Mouse (Mus musculus) lung, embryonic 15.5 days (tissue): ENCODE measurements around the gene Wars2. TPM values are rescaled to one million over a fixed set of nuclear protein-coding genes. Genes with fewer than 3 reads are reported as not detected.

Source experiments
- ATAC-seq: fragments of 200-750 bp; cut with Nextera tagmentation; 2 replicates; pipeline ENCODE4 v1.8.0; 2017; ENCODE audit warnings: moderate number of reproducible peaks, borderline replicate concordance; ENCODE audit not compliant: low FRiP score, low TSS enrichment; ENCODE audit errors: extremely low read depth
- H3K27ac ChIP-seq: fragments of 300-500 bp; sonication (generic); 2 replicates; pipeline ENCODE4 v1.5.1; 2015; ENCODE audit warnings: moderate library complexity, mild to moderate bottlenecking, inconsistent platforms
- H3K27me3 ChIP-seq: fragments of 300-500 bp; sonication (generic); 2 replicates; pipeline ENCODE4 v1.6.1; 2015; ENCODE audit warnings: inconsistent platforms
- H3K36me3 ChIP-seq: fragments of 300-500 bp; sonication (generic); 2 replicates; pipeline ENCODE4 v1.6.1; 2015; ENCODE audit warnings: inconsistent platforms
- H3K4me1 ChIP-seq: fragments of 300-500 bp; sonication (generic); 2 replicates; pipeline ENCODE4 v1.6.1; 2015; ENCODE audit warnings: inconsistent platforms
- H3K4me2 ChIP-seq: fragments of 300-500 bp; sonication (generic); 2 replicates; pipeline ENCODE4 v1.6.1; 2015; ENCODE audit warnings: inconsistent platforms, mild to moderate bottlenecking, moderate library complexity
- H3K4me3 ChIP-seq: fragments of 300-500 bp; sonication (generic); 2 replicates; pipeline ENCODE4 v1.5.1; 2015; ENCODE audit warnings: mild to moderate bottlenecking, inconsistent platforms
- H3K9ac ChIP-seq: fragments of 300-500 bp; sonication (generic); 2 replicates; pipeline ENCODE4 v1.6.1; 2015; ENCODE audit warnings: inconsistent platforms
- H3K9me3 ChIP-seq: fragments of 300-500 bp; sonication (generic); 2 replicates; pipeline ENCODE4 v1.6.1; 2016; ENCODE audit warnings: inconsistent platforms
- WGBS: fragments of 180-500 bp; shearing (Covaris S2); methylation state at CpG from one replicate; pipeline ENCODE4 v1.1.7; 2015; 5-methylcytosine and 5-hydroxymethylcytosine counted together
- polyA plus RNA-seq: library from polyadenylated mRNA; unstranded; fragments of >200 nt; fragmentation: Nextera tagmentation; extraction: Ambion mirVana; gene quantifications from 2 replicates; pipeline ENCODE4 v1.2.1, GENCODE M21; 2015

Wars2 gene
- polyA plus RNA-seq, 1 experiment from 2014 or later = 8.0 TPM

- Histone ChIP-seq H3K27ac (no peak overlapping the region), H3K4me2 (no peak overlapping the region), H3K27me3 (no peaks in the 10 kb centered on the region), H3K4me3 (no peak overlapping the region), H3K9ac (no peak overlapping the region), H3K36me3 (no peaks in the 10 kb centered on the region), H3K4me1 (0 out of 2 replicates have a peak, but pooled peaks cover 3% of the 10 kb centered on the region), H3K9me3 (no peaks in the 10 kb centered on the region)
- ATAC-seq = no peak
- WGBS = 81% methylated on average over 4 of the region's 4 CpGs
Observed at GRCm38 (mm10) chr3:99156286-99156685, 15.4 kb downstream of the Wars2 start.

- ATAC-seq = no peak
- Histone ChIP-seq H3K9me3 (no peaks in the 10 kb centered on the region), H3K4me3 (no peak overlapping the region), H3K27me3 (no peaks in the 10 kb centered on the region), H3K36me3 (no peaks in the 10 kb centered on the region), H3K4me2 (no peak overlapping the region), H3K9ac (no peak overlapping the region), H3K4me1 (0 out of 2 replicates have a peak, but pooled peaks cover 3% of the 10 kb centered on the region), H3K27ac (no peak overlapping the region)
- 44% methylated on average over 1 of the region's 1 CpGs for WGBS
Observed at GRCm38 (mm10) chr3:99156987-99157386, 16.1 kb downstream of the Wars2 start.

- Histone ChIP-seq H3K9me3 (no peaks in the 10 kb centered on the region), H3K9ac (no peak overlapping the region), H3K4me2 (no peak overlapping the region), H3K27ac (no peak overlapping the region), H3K4me3 (no peak overlapping the region), H3K4me1 (0 out of 2 replicates have a peak, but pooled peaks cover 3% of the 10 kb centered on the region), H3K27me3 (no peaks in the 10 kb centered on the region), H3K36me3 (no peaks in the 10 kb centered on the region)
- WGBS = 27% methylated on average over 4 of the region's 4 CpGs
- no peak for ATAC-seq
Observed at GRCm38 (mm10) chr3:99157451-99158015, 16.7 kb downstream of the Wars2 start.

- H3K36me3 ChIP-seq = no peaks in the 10 kb centered on the region
- no peak overlapping the region for H3K9ac ChIP-seq
- WGBS = 91% methylated on average over 3 of the region's 3 CpGs
- H3K27me3 ChIP-seq = no peaks in the 10 kb centered on the region
- H3K4me1 ChIP-seq = 0 out of 2 replicates have a peak, but pooled peaks cover 3% of the 10 kb centered on the region
- no peak overlapping the region for H3K4me3 ChIP-seq
- H3K27ac ChIP-seq = no peak overlapping the region
- H3K4me2 ChIP-seq = no peak overlapping the region
- H3K9me3 ChIP-seq = no peaks in the 10 kb centered on the region
- ATAC-seq = no peak
Observed at GRCm38 (mm10) chr3:99160016-99160415, 19.1 kb downstream of the Wars2 start.

- Histone ChIP-seq H3K4me2 (no peak overlapping the region), H3K9ac (no peak overlapping the region), H3K4me3 (no peak overlapping the region), H3K4me1 (0 out of 2 replicates have a peak, but pooled peaks cover 3% of the 10 kb centered on the region), H3K27me3 (no peaks in the 10 kb centered on the region), H3K27ac (no peak overlapping the region), H3K9me3 (no peaks in the 10 kb centered on the region), H3K36me3 (no peaks in the 10 kb centered on the region)
- no peak for ATAC-seq
- 81% methylated on average over 2 of the region's 2 CpGs for WGBS
Observed at GRCm38 (mm10) chr3:99162191-99162590, 21.3 kb downstream of the Wars2 start.

GRCm38 (mm10) chr3:99167734-99168133 lies 26.9 kb downstream of the Wars2 start:
- H3K27ac ChIP-seq = no peak overlapping the region
- WGBS = 52% methylated on average over 4 of the region's 4 CpGs

GRCm38 (mm10) chr3:99173178-99173577 lies 32.3 kb downstream of the Wars2 start:
- no peaks in the 10 kb centered on the region for H3K27me3 ChIP-seq
- no peaks in the 10 kb centered on the region for H3K36me3 ChIP-seq
- no peak overlapping the region for H3K9ac ChIP-seq
- no peak for ATAC-seq
- no peak overlapping the region for H3K4me3 ChIP-seq
- H3K9me3 ChIP-seq = no peaks in the 10 kb centered on the region
- H3K4me2 ChIP-seq = no peak overlapping the region
- no peak overlapping the region for H3K27ac ChIP-seq
- WGBS = 74% methylated on average over 5 of the region's 5 CpGs
- no peaks in the 10 kb centered on the region for H3K4me1 ChIP-seq

More at GRCm38 (mm10) chr3:99167734-99168133, 26.9 kb downstream of the Wars2 start:
- no peak overlapping the region for H3K4me3 ChIP-seq
- no peaks in the 10 kb centered on the region for H3K9me3 ChIP-seq
- H3K4me2 ChIP-seq = no peak overlapping the region
- no peaks in the 10 kb centered on the region for H3K36me3 ChIP-seq
- H3K9ac ChIP-seq = no peak overlapping the region
- no peaks in the 10 kb centered on the region for H3K27me3 ChIP-seq
- no peak for ATAC-seq
- no peaks in the 10 kb centered on the region for H3K4me1 ChIP-seq

GRCm38 (mm10) chr3:99174658-99175304 lies 33.9 kb downstream of the Wars2 start:
- H3K27ac ChIP-seq = no peak overlapping the region
- H3K36me3 ChIP-seq = no peaks in the 10 kb centered on the region
- H3K4me3 ChIP-seq = no peak overlapping the region
- ATAC-seq = no peak
- no peak overlapping the region for H3K4me2 ChIP-seq
- WGBS = 24% methylated on average over 9 of the region's 9 CpGs
- no peaks in the 10 kb centered on the region for H3K27me3 ChIP-seq
- no peaks in the 10 kb centered on the region for H3K9me3 ChIP-seq
- no peaks in the 10 kb centered on the region for H3K4me1 ChIP-seq
- no peak overlapping the region for H3K9ac ChIP-seq

GRCm38 (mm10) chr3:99183355-99184016 lies 42.6 kb downstream of the Wars2 start:
- H3K36me3 ChIP-seq = no peaks in the 10 kb centered on the region
- H3K9ac ChIP-seq = no peak overlapping the region
- H3K27me3 ChIP-seq = no peaks in the 10 kb centered on the region
- no peak overlapping the region for H3K4me3 ChIP-seq
- H3K4me1 ChIP-seq = peaks cover 12% of the 10 kb centered on the region; the same call in 1 of the 2 replicates
- peak overlapping the region; percentile 50 for H3K27ac ChIP-seq
- peak overlapping the region; percentile 28 for H3K4me2 ChIP-seq
- peak; percentile 65 for ATAC-seq
- H3K9me3 ChIP-seq = no peaks in the 10 kb centered on the region
- WGBS = 36% methylated on average over 17 of the region's 17 CpGs

GRCm38 (mm10) chr3:99184373-99184772 lies 43.5 kb downstream of the Wars2 start:
- H3K27me3 ChIP-seq = no peaks in the 10 kb centered on the region
- 18% methylated on average over 1 of the region's 1 CpGs for WGBS
- no peaks in the 10 kb centered on the region for H3K9me3 ChIP-seq
- H3K4me2 ChIP-seq = no peak overlapping the region
- no peaks in the 10 kb centered on the region for H3K36me3 ChIP-seq
- no peak overlapping the region for H3K9ac ChIP-seq
- ATAC-seq = no peak
- H3K4me3 ChIP-seq = no peak overlapping the region
- peaks cover 12% of the 10 kb centered on the region; the same call in 1 of the 2 replicates for H3K4me1 ChIP-seq
- 0 out of 2 replicates have a peak overlapping the region, but pooled peaks have one; percentile 50 for H3K27ac ChIP-seq

- Histone ChIP-seq H3K27me3 (no peaks in the 10 kb centered on the region), H3K9me3 (no peaks in the 10 kb centered on the region), H3K27ac (no peak overlapping the region), H3K4me1 (peaks cover 12% of the 10 kb centered on the region; the same call in 1 of the 2 replicates), H3K4me2 (no peak overlapping the region), H3K4me3 (no peak overlapping the region), H3K36me3 (no peaks in the 10 kb centered on the region), H3K9ac (no peak overlapping the region)
- ATAC-seq = no peak
- WGBS = 73% methylated on average over 1 of the region's 1 CpGs
Observed at GRCm38 (mm10) chr3:99188097-99188496, 47.2 kb downstream of the Wars2 start.

- ATAC-seq = no peak
- no peaks in the 10 kb centered on the region for H3K9me3 ChIP-seq
- WGBS = 58% methylated on average over 4 of the region's 4 CpGs
- no peak overlapping the region for H3K27ac ChIP-seq
- no peak overlapping the region for H3K4me2 ChIP-seq
- H3K9ac ChIP-seq = no peak overlapping the region
- H3K27me3 ChIP-seq = no peaks in the 10 kb centered on the region
- no peaks in the 10 kb centered on the region for H3K36me3 ChIP-seq
- peaks cover 7% of the 10 kb centered on the region for H3K4me1 ChIP-seq
- no peak overlapping the region for H3K4me3 ChIP-seq
Observed at GRCm38 (mm10) chr3:99193576-99193975, 52.7 kb downstream of the Wars2 start.
